Comparison of ENCODE assay signal across 8 mouse cellular contexts in the genomic region with DNA sequence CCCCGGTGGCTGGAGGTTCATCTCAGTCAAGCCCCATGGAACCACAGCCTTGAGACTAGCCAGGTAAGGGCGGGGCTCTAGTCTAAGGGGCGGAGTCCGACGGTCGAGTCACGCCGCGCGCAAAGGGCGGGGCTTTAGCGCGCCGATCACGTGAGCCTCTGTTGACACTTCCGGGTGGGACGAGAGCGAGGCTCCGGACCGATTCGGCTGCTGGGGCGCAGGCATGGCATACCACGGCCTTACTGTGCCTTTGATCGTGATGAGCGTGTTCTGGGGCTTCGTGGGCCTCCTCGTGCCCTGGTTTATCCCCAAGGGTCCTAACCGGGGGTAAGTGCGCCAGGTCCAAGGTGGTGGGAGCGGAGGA. TPM values are rescaled to one million over a fixed set of nuclear protein-coding genes. Genes with fewer than 3 reads are reported as not detected.
DNase-seq lines count a peak whose midpoint lies in the region; ATAC-seq and TF ChIP-seq lines count a peak whose summit lies in the region.

No protein-coding gene starts in this region.

- peak overlapping the region; percentile 86 for H3K4me3 ChIP-seq in forebrain, embryonic 11.5 days (ENCODE audit: low read depth, low read length)
- peak overlapping the region; percentile 82 for H3K4me3 ChIP-seq in heart, postnatal 0 days (ENCODE audit: low read depth, low read length)
- peak overlapping the region; percentile 94 for H3K4me3 ChIP-seq in liver, embryonic 16.5 days (ENCODE audit: low read depth, low read length)
- peak overlapping the region; percentile 84 for H3K4me3 ChIP-seq in neural tube, embryonic 13.5 days
- peak overlapping the region; percentile 90 for H3K4me3 ChIP-seq in testis, adult 2 months (ENCODE audit: control insufficient read depth, low read depth, low read length)

- TF ChIP-seq CTCF in heart, postnatal 0 days (IDR thresholded peaks at IDR 0.05; ENCODE audit: low read depth) = no peak
- TF ChIP-seq CTCF in testis, adult 2 months (IDR thresholded peaks at IDR 0.05; ENCODE audit: control insufficient read depth, insufficient read depth, insufficient replicate concordance, low read depth, low read length) = no peak

- ATAC-seq in forebrain, embryonic 11.5 days (replicated peaks; ENCODE audit: low FRiP score) = peak; percentile 94
- ATAC-seq in heart, postnatal 0 days (ENCODE audit: insufficient read depth, low read depth) = peak; percentile 93
- ATAC-seq in liver, embryonic 16.5 days (ENCODE audit: low read depth) = peak; percentile 93
- ATAC-seq in neural tube, embryonic 13.5 days (ENCODE audit: low read depth) = peak; percentile 96

- no peaks in the 10 kb centered on the region; the same call in 1 of the 2 replicates for H3K4me1 ChIP-seq in forebrain, embryonic 11.5 days (replicated peaks; ENCODE audit: control insufficient read depth, insufficient read depth, low read length)
- peaks cover 19% of the 10 kb centered on the region for H3K4me1 ChIP-seq in heart, postnatal 0 days (ENCODE audit: control insufficient read depth, insufficient read depth)
- H3K4me1 ChIP-seq in liver, embryonic 16.5 days (ENCODE audit: control insufficient read depth, low read depth, low read length) = peaks cover 34% of the 10 kb centered on the region
- H3K4me1 ChIP-seq in neural tube, embryonic 13.5 days (replicated peaks) = peaks cover 32% of the 10 kb centered on the region
- peaks cover 2% of the 10 kb centered on the region for H3K4me1 ChIP-seq in testis, adult 2 months (ENCODE audit: control insufficient read depth, insufficient read depth, low read length)

- peak overlapping the region; percentile 75 for H3K9ac ChIP-seq in forebrain, embryonic 11.5 days (ENCODE audit: low read length)
- peak overlapping the region; percentile 73 for H3K9ac ChIP-seq in heart, postnatal 0 days (replicated peaks; ENCODE audit: low read depth, low read length)
- H3K9ac ChIP-seq in liver, embryonic 16.5 days (ENCODE audit: low read depth, low read length) = peak overlapping the region; percentile 89
- H3K9ac ChIP-seq in neural tube, embryonic 13.5 days = peak overlapping the region; percentile 84

- peak; percentile 45; the same call in 1 of the 2 replicates for TF ChIP-seq EP300 in heart, postnatal 0 days (IDR thresholded peaks at IDR 0.05; ENCODE audit: low read depth)

- peak overlapping the region; percentile 54 for H3K27ac ChIP-seq in forebrain, embryonic 11.5 days (ENCODE audit: low read depth, low read length)
- H3K27ac ChIP-seq in heart, postnatal 0 days (ENCODE audit: low read depth) = peak overlapping the region; percentile 96
- peak overlapping the region; percentile 96 for H3K27ac ChIP-seq in liver, embryonic 16.5 days (ENCODE audit: low read length)
- peak overlapping the region; percentile 88 for H3K27ac ChIP-seq in neural tube, embryonic 13.5 days (replicated peaks)
- peak overlapping the region; percentile 82 for H3K27ac ChIP-seq in testis, adult 2 months (ENCODE audit: control insufficient read depth, insufficient read depth, low read depth, low read length)

- WGBS in forebrain, embryonic 11.5 days = under 1% methylated on average over 30 of the region's 30 CpGs
- WGBS in heart, postnatal 0 days = under 1% methylated on average over 30 of the region's 30 CpGs
- WGBS in liver, embryonic 16.5 days (ENCODE audit: insufficient replicate concordance) = 0% methylated on average over 30 of the region's 30 CpGs
- WGBS in neural tube, embryonic 13.5 days = 1% methylated on average over 30 of the region's 30 CpGs

- peak overlapping the region; percentile 72 for H3K4me2 ChIP-seq in forebrain, embryonic 11.5 days (ENCODE audit: low read depth, low read length, severe bottlenecking)
- H3K4me2 ChIP-seq in heart, postnatal 0 days (ENCODE audit: low read depth, low read length) = peak overlapping the region; percentile 65
- peak overlapping the region; percentile 84 for H3K4me2 ChIP-seq in liver, embryonic 16.5 days (ENCODE audit: low read depth, low read length)
- peak overlapping the region; percentile 82 for H3K4me2 ChIP-seq in neural tube, embryonic 13.5 days

- H3K36me3 ChIP-seq in forebrain, embryonic 11.5 days (ENCODE audit: control insufficient read depth, insufficient read depth, low read length) = no peaks in the 10 kb centered on the region; the same call in 1 of the 2 replicates
- peaks cover 9% of the 10 kb centered on the region for H3K36me3 ChIP-seq in heart, postnatal 0 days (replicated peaks; ENCODE audit: control insufficient read depth, insufficient read depth, low read length)
- no peaks in the 10 kb centered on the region for H3K36me3 ChIP-seq in liver, embryonic 16.5 days (ENCODE audit: control insufficient read depth, insufficient read depth)
- H3K36me3 ChIP-seq in neural tube, embryonic 13.5 days = 0 out of 2 replicates have a peak, but pooled peaks cover 6% of the 10 kb centered on the region
- no peaks in the 10 kb centered on the region for H3K36me3 ChIP-seq in testis, adult 2 months (ENCODE audit: control insufficient read depth, insufficient read depth, low read length)

- H3K9me3 ChIP-seq in forebrain, embryonic 11.5 days (ENCODE audit: control insufficient read depth, low read length) = no peaks in the 10 kb centered on the region
- H3K9me3 ChIP-seq in heart, postnatal 0 days (replicated peaks; ENCODE audit: control insufficient read depth, low read length) = no peaks in the 10 kb centered on the region
- H3K9me3 ChIP-seq in liver, embryonic 16.5 days (replicated peaks; ENCODE audit: control insufficient read depth, low read length) = no peaks in the 10 kb centered on the region
- no peaks in the 10 kb centered on the region for H3K9me3 ChIP-seq in neural tube, embryonic 13.5 days

- TF ChIP-seq POLR2A in testis, adult 2 months (IDR thresholded peaks at IDR 0.05; ENCODE audit: control insufficient read depth, low read depth, low read length) = peak; percentile 87

- DNase-seq in CD8-positive naive resting alpha-beta T cell, adult 2 months (ENCODE audit: low read depth in 2 of 2, low spot score in 2 of 2) = peak; percentile 83 to 90
- peak; percentile 82 for DNase-seq in c-Kit-positive CD71-negative TER-119-negative erythroid progenitor cells, embryonic 14.5 days (ENCODE audit: low read depth)
- peak; percentile 92 for DNase-seq in forebrain, embryonic 11.5 days (ENCODE audit: low spot score)
- peak; percentile 89 for DNase-seq in heart, postnatal 0 days (ENCODE audit: low spot score)
- peak; percentile 94 to 96 for DNase-seq in kidney, postnatal 4 days

- H3K27me3 ChIP-seq in forebrain, embryonic 11.5 days (ENCODE audit: control insufficient read depth, insufficient read depth, low read length) = no peaks in the 10 kb centered on the region
- no peaks in the 10 kb centered on the region for H3K27me3 ChIP-seq in heart, postnatal 0 days (ENCODE audit: control insufficient read depth, insufficient read depth, low read length)
- H3K27me3 ChIP-seq in liver, embryonic 16.5 days (ENCODE audit: control insufficient read depth, insufficient read depth, low read depth, low read length) = no peaks in the 10 kb centered on the region; the same call in 1 of the 2 replicates
- H3K27me3 ChIP-seq in neural tube, embryonic 13.5 days = 0 out of 2 replicates have a peak, but pooled peaks cover 8% of the 10 kb centered on the region
- H3K27me3 ChIP-seq in testis, adult 2 months (ENCODE audit: control insufficient read depth, insufficient read depth, low read length) = no peaks in the 10 kb centered on the region

RNA-seq across cellular contexts. Expression of gene Atp6v0e, which starts 13.2 kb away (rescaled TPM):
- 87.3 and 94.7 TPM in 2 replicates for polyA plus RNA-seq in forebrain, embryonic 11.5 days (2014; fragmentation: Nextera tagmentation; extraction: Ambion mirVana)
- 224 and 298 TPM in 2 replicates for total RNA-seq in heart, postnatal 0 days (2014; rRNA removed; ENCODE audit: low replicate concordance)
- 206 and 223 TPM in 2 replicates for polyA plus RNA-seq in heart, postnatal 0 days (2015; fragmentation: Nextera tagmentation; extraction: Ambion mirVana)
- polyA plus RNA-seq in liver, embryonic 16.5 days (2015; fragmentation: Nextera tagmentation; extraction: Ambion mirVana) = 136 and 143 TPM in 2 replicates
- polyA plus RNA-seq in neural tube, embryonic 13.5 days (2015; fragmentation: Nextera tagmentation; extraction: Ambion mirVana) = 126 and 130 TPM in 2 replicates
- 81.1 and 101 TPM in 2 replicates for polyA plus RNA-seq in testis, adult 2 months (2012; rRNA removed)

RNA-seq across cellular contexts. Expression of gene Crebrf, which starts 39.2 kb away (rescaled TPM):
- polyA plus RNA-seq in forebrain, embryonic 11.5 days (2014; fragmentation: Nextera tagmentation; extraction: Ambion mirVana) = 2.8 TPM in 2 replicates
- 13.6 and 23.8 TPM in 2 replicates for total RNA-seq in heart, postnatal 0 days (2014; rRNA removed; ENCODE audit: low replicate concordance)
- polyA plus RNA-seq in heart, postnatal 0 days (2015; fragmentation: Nextera tagmentation; extraction: Ambion mirVana) = 11.8 and 17.3 TPM in 2 replicates
- polyA plus RNA-seq in liver, embryonic 16.5 days (2015; fragmentation: Nextera tagmentation; extraction: Ambion mirVana) = 4.0 and 5.9 TPM in 2 replicates
- polyA plus RNA-seq in neural tube, embryonic 13.5 days (2015; fragmentation: Nextera tagmentation; extraction: Ambion mirVana) = 9.9 and 11.4 TPM in 2 replicates
- 8.6 and 11.1 TPM in 2 replicates for polyA plus RNA-seq in testis, adult 2 months (2012; rRNA removed)

Comparison
In these comparisons a context has a peak if more than half of its experiments do, and no peak if none do; other contexts are left out.
1. Peak in every context shown above with its lines: DNase-seq, ATAC-seq, H3K4me3 ChIP-seq and H3K27ac ChIP-seq.